23 mouse cellular contexts compared by ENCODE assay signal in the genomic region with DNA sequence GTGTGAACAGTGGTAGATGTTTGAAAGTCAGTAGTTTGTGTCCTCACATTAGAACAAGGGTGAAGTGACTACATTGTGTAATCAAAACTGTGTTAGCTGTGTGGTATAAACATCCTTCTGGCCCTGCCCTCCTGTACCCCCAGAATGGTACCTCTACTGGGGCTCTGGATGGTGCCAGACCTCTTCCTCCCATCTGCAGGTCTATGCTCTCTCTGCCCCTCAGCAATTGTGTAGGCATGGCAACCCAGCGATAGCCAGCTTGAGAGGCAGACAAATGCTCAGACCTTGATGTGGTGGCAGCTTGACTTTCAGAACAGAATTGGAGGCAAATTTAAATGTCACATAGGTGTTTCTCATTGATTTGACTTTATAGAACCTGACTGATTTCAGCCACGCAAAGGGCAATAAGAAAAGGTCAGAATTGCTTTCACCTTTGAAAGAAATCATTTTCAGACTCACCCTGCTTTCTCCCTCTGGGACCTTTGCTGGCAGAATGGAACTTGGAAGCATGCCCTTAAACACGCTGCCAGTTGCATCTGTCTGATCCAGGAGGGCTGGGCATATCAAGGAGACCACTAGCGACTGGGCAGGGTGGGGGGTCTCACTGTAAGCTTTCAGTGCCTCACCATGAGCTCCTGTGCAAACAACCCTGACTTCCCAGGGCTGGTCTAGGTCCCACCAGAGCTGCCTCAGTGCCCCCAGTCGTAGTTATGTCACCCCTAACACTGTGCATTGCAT. TPM values are rescaled to one million over a fixed set of nuclear protein-coding genes. Genes with fewer than 3 reads are reported as not detected.
A peak's percentile ranks its signal among the peaks of the same experiment; 100 is the strongest.
DNase-seq lines count a peak whose midpoint lies in the region; ATAC-seq lines count a peak whose summit lies in the region.
"Had no signal": no experiment of that assay in that cellular context is flagged by ENCODE, and none has a peak within 500 bp of the region (broad histone marks: within the 10 kb centered on the region; RNA-seq: fewer than 3 reads in every experiment).

No protein-coding gene starts in this region.

- H3K9me3 ChIP-seq in forebrain, embryonic 14.5 days (replicated peaks; ENCODE audit: control insufficient read depth, low read length), result no peaks in the 10 kb centered on the region
- no peaks in the 10 kb centered on the region for H3K9me3 ChIP-seq in midbrain, embryonic 15.5 days
- H3K9me3 ChIP-seq: heart, embryonic 10.5 days; limb, embryonic 10.5 days; neural tube, embryonic 12.5 days had no signal

- H3K27me3 ChIP-seq in forebrain, embryonic 14.5 days (replicated peaks; ENCODE audit: control insufficient read depth, insufficient read depth, low read length), result no peaks in the 10 kb centered on the region
- no peaks in the 10 kb centered on the region for H3K27me3 ChIP-seq in midbrain, embryonic 15.5 days (replicated peaks)
- H3K27me3 ChIP-seq: neural tube, embryonic 12.5 days had no signal

- no peak overlapping the region for H3K4me3 ChIP-seq in forebrain, embryonic 14.5 days (ENCODE audit: low read depth, low read length)
- H3K4me3 ChIP-seq in midbrain, embryonic 15.5 days, result no peak overlapping the region
- H3K4me3 ChIP-seq: heart, embryonic 10.5 days; limb, embryonic 10.5 days; neural tube, embryonic 12.5 days had no signal

- peaks cover 90% of the 10 kb centered on the region for H3K36me3 ChIP-seq in forebrain, embryonic 14.5 days (ENCODE audit: control insufficient read depth, insufficient read depth, low read length)
- H3K36me3 ChIP-seq in midbrain, embryonic 15.5 days (replicated peaks), result peaks cover 53% of the 10 kb centered on the region

- no peak overlapping the region for H3K9ac ChIP-seq in forebrain, embryonic 14.5 days (ENCODE audit: low read length)
- H3K9ac ChIP-seq in midbrain, embryonic 15.5 days, result no peak overlapping the region
- H3K9ac ChIP-seq: lung, embryonic 14.5 days; neural tube, embryonic 12.5 days had no signal

- peaks cover 8% of the 10 kb centered on the region for H3K4me1 ChIP-seq in forebrain, embryonic 14.5 days (ENCODE audit: control insufficient read depth, insufficient read depth, low read length)
- peaks cover 17% of the 10 kb centered on the region; the same call in 1 of the 2 replicates for H3K4me1 ChIP-seq in midbrain, embryonic 15.5 days
- H3K4me1 ChIP-seq: heart, embryonic 10.5 days; limb, embryonic 10.5 days; neural tube, embryonic 12.5 days had no signal

- H3K27ac ChIP-seq in forebrain, embryonic 14.5 days (ENCODE audit: low read depth, low read length), result peak overlapping the region; percentile 59
- peak overlapping the region; percentile 63 for H3K27ac ChIP-seq in midbrain, embryonic 15.5 days
- H3K27ac ChIP-seq: heart, embryonic 10.5 days; limb, embryonic 10.5 days; neural tube, embryonic 12.5 days; stomach, postnatal 0 days had no signal

- WGBS in forebrain, embryonic 14.5 days, result 53% methylated on average over 5 of the region's 5 CpGs
- 65% methylated on average over 5 of the region's 5 CpGs for WGBS in midbrain, embryonic 15.5 days

- H3K4me2 ChIP-seq in forebrain, embryonic 14.5 days (ENCODE audit: low read length), result no peak overlapping the region
- no peak overlapping the region for H3K4me2 ChIP-seq in midbrain, embryonic 15.5 days
- H3K4me2 ChIP-seq: liver, embryonic 11.5 days; lung, embryonic 14.5 days; neural tube, embryonic 12.5 days had no signal

- peak; percentile 14 for DNase-seq in adrenal gland, adult 2 months
- no peak for DNase-seq in adrenal gland, adult 8-10 months
- DNase-seq in layer of hippocampus, postnatal 10 days (ENCODE audit: low spot score in 2 of 2), result peak; percentile 31 to 49
- no peak for DNase-seq in layer of hippocampus, postnatal 36 days
- DNase-seq in forebrain, embryonic 14.5 days (ENCODE audit: low spot score), result peak; percentile 47
- no peak for DNase-seq in thymus, postnatal 36 days
- DNase-seq in c-Kit-positive CD71-positive TER-119-positive erythroid progenitor cells, embryonic 14.5 days (ENCODE audit: low spot score), result no peak
- DNase-seq: kidney, postnatal 4 days; lung, embryonic 14.5 days; lung, postnatal 4 days; thymus, postnatal 25 days had no signal

- peak; percentile 56 for ATAC-seq in forebrain, embryonic 14.5 days
- ATAC-seq in midbrain, embryonic 15.5 days (replicated peaks), result no peak
- ATAC-seq: inflammation-experienced regulatory T-cells, adult 6 months had no signal

RNA-seq across cellular contexts. Expression of gene Ghrh, which starts 25.1 kb away (rescaled TPM):
- not detected for total RNA-seq in adrenal gland, adult 2 months (2021)
- polyA plus RNA-seq in adrenal gland, adult 2 months (2012; rRNA removed), result not detected in 2 replicates
- not detected for total RNA-seq in adrenal gland, adult 8-10 months (2022)
- total RNA-seq in layer of hippocampus, postnatal 10 days (2021), result not detected
- not detected for total RNA-seq in layer of hippocampus, postnatal 36 days (2021)
- polyA plus RNA-seq in forebrain, embryonic 14.5 days (2014; fragmentation: Nextera tagmentation; extraction: Ambion mirVana), result 1.1 and 2.5 TPM in 2 replicates
- 1.3 and 4.1 TPM in 2 replicates for polyA plus RNA-seq in midbrain, embryonic 15.5 days (2015; fragmentation: Nextera tagmentation; extraction: Ambion mirVana)
- total RNA-seq: adrenal gland, postnatal 36 days; gastrocnemius, postnatal 4 days; heart, postnatal 10 days; MEL had no signal
- polyA plus RNA-seq: heart, embryonic 10.5 days; inflammation-experienced regulatory T-cells, adult 6 months; kidney, embryonic 14.5 days; limb, embryonic 10.5 days; liver, embryonic 11.5 days; lung, embryonic 14.5 days; neural tube, embryonic 12.5 days had no signal

RNA-seq across cellular contexts. Expression of gene Mroh8, which starts 42.8 kb away (rescaled TPM):
- total RNA-seq in adrenal gland, adult 2 months (2021), result under 1 TPM; 0.26 to 0.48 TPM
- 0.37 and 0.90 TPM in 2 replicates for polyA plus RNA-seq in adrenal gland, adult 2 months (2012; rRNA removed)
- under 1 TPM; 0.17 to 0.89 (median 0.31) TPM for total RNA-seq in adrenal gland, adult 8-10 months (2022)
- total RNA-seq in layer of hippocampus, postnatal 10 days (2021), result under 1 TPM; 0.25 to 0.47 TPM
- 1 to 10 TPM in 1 of 2 experiments, under 1 TPM in 1; 0.75 to 1.0 TPM for total RNA-seq in layer of hippocampus, postnatal 36 days (2021)
- polyA plus RNA-seq in forebrain, embryonic 14.5 days (2014; fragmentation: Nextera tagmentation; extraction: Ambion mirVana), result 0.13 and 0.37 TPM in 2 replicates
- polyA plus RNA-seq in midbrain, embryonic 15.5 days (2015; fragmentation: Nextera tagmentation; extraction: Ambion mirVana), result 0.50 and 0.74 TPM in 2 replicates

RNA-seq across cellular contexts. Expression of gene Rpn2, which starts 43.4 kb away (rescaled TPM):
- 100 to 1,000 TPM; 296 to 306 TPM for total RNA-seq in adrenal gland, adult 2 months (2021)
- polyA plus RNA-seq in adrenal gland, adult 2 months (2012; rRNA removed), result 198 and 225 TPM in 2 replicates
- 100 to 1,000 TPM; 315 to 330 (median 326) TPM for total RNA-seq in adrenal gland, adult 8-10 months (2022)
- 100 to 1,000 TPM; 137 to 144 TPM for total RNA-seq in layer of hippocampus, postnatal 10 days (2021)
- total RNA-seq in layer of hippocampus, postnatal 36 days (2021), result 100 to 1,000 TPM; 131 to 136 TPM
- polyA plus RNA-seq in forebrain, embryonic 14.5 days (2014; fragmentation: Nextera tagmentation; extraction: Ambion mirVana), result 163 and 183 TPM in 2 replicates
- polyA plus RNA-seq in midbrain, embryonic 15.5 days (2015; fragmentation: Nextera tagmentation; extraction: Ambion mirVana), result 215 and 218 TPM in 2 replicates

RNA-seq across cellular contexts. Expression of gene Manbal, which starts 45.2 kb away (rescaled TPM):
- total RNA-seq in adrenal gland, adult 2 months (2021), result 10 to 100 TPM; 31.0 to 37.6 TPM
- polyA plus RNA-seq in adrenal gland, adult 2 months (2012; rRNA removed), result 85.8 and 87.4 TPM in 2 replicates
- 10 to 100 TPM; 36.3 to 40.3 (median 36.5) TPM for total RNA-seq in adrenal gland, adult 8-10 months (2022)
- 10 to 100 TPM; 73.9 to 82.5 TPM for total RNA-seq in layer of hippocampus, postnatal 10 days (2021)
- 10 to 100 TPM; 53.6 to 60.9 TPM for total RNA-seq in layer of hippocampus, postnatal 36 days (2021)
- 72.7 and 78.5 TPM in 2 replicates for polyA plus RNA-seq in forebrain, embryonic 14.5 days (2014; fragmentation: Nextera tagmentation; extraction: Ambion mirVana)
- polyA plus RNA-seq in midbrain, embryonic 15.5 days (2015; fragmentation: Nextera tagmentation; extraction: Ambion mirVana), result 104 and 107 TPM in 2 replicates

Comparison
In these comparisons a context has a peak if more than half of its experiments do, and no peak if none do; other contexts are left out.
1. DNase-seq: peak in adrenal gland, adult 2 months (single experiment), layer of hippocampus, postnatal 10 days (2 of 2) and forebrain, embryonic 14.5 days (single experiment); none in adrenal gland, adult 8-10 months (single experiment), layer of hippocampus, postnatal 36 days (0 of 2), thymus, postnatal 36 days (0 of 2) and c-Kit-positive CD71-positive TER-119-positive erythroid progenitor cells, embryonic 14.5 days (single experiment).